Mouse (Mus musculus) neutrophil, adult 5-6 weeks (primary cell): Measurements from ENCODE around the gene Sec31b. TPM values are rescaled to one million over a fixed set of nuclear protein-coding genes. Genes with fewer than 3 reads are reported as not detected.

Experiments
- ATAC-seq: fragments of 151-379, 151-347 bp; 2 replicates; pipeline ENCODE4 v1.8.0; 2017; ENCODE audit warnings: mild to moderate bottlenecking, moderate TSS enrichment; ENCODE audit not compliant: insufficient number of reproducible peaks, poor library complexity, low FRiP score, severe bottlenecking; ENCODE audit errors: extremely low read depth
- total RNA-seq: library from RNA; stranded (forward); fragments of 200-1000 nt; gene quantifications from 2 replicates; pipeline ENCODE4 v1.2.3, GENCODE M21; 2017

Gene Sec31b
- 1.8 and 2.1 TPM in 2 replicates for total RNA-seq

DNA sequence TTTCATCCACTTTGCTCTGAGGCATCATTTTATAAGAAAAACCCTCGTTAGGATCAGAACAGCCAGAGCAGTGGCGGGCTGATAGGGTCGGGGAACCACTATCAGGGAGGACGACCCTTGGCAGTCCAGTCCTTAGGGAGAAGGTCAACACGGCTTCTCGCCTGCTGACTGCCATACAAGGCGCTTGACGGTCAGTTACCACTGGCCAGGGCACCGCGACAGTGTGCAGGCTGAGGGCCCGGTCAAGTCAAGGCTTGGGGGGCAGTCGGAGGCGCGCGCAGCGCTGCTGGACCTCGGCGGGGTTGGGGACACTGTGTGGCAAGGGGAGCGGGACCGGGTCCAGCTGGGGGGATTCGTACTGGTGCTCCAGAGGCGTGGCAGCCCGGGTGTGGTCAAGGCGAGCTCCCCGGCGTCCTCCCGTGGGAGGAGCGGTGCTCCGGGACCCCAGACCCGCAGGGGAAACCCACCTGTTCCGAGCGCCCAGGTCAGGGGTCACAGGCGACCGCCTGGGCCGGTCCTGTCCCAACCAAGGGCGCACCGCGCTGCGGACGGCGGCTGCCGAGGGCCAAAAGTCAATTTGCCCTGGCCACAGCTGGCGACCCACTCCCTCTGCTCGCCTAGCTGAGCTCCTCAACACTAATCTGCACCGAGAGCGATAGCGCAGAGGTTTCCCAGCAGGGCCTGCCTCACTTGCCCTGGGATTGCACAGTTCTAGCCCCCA is at the start of gene Sec31b:
Gene Sec31b, minus strand, starts transcription at position 544 of the 721 bp plus-strand sequence.
- no peak for ATAC-seq

DNA sequence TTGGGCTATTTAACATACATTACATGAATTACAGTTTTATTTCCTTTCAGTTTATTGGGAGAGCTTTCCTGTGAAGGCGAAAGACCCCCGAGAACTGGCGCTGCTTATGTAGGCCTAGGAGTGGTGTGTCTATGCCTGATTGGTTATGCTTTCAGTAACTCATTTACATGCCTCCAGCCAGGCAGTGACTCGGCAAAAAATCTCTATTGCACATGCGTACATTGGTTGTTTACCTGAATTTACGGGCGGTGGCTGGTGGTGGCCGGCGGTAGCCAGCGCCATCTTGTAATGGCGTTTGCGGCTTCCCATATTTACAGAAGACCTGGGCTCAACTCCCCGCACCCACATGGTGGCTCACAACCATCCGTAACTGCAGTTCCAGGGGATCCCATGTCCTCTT is 48.5 kb upstream of the Sec31b start:
- ATAC-seq: no peak

- no peak for ATAC-seq
Measured at GRCm38 (mm10) chr19:44591638-44592037, 46.0 kb upstream of the Sec31b start.

DNA sequence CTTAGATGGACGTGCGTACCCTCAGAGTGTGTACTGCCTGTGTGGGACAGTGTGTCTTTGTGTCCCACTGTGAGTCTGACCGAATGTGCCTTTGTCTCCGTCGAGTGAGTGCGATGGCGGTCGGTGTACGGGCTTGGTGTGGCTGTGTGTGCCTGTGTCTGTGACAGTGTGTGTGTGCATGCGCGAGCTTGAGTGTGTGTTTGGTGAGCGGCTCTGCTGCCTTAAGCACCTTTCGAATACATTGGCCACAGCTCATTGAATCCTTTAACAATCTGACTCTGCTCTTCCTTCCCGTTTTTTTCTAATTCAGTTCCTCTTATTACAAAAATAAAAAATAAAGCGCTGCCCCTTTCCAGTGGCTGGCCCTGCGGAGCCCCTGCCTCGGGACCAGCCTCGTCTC is 45.3 kb upstream of the Sec31b start:
- ATAC-seq: no peak; the same call in 1 of the 2 replicates

DNA sequence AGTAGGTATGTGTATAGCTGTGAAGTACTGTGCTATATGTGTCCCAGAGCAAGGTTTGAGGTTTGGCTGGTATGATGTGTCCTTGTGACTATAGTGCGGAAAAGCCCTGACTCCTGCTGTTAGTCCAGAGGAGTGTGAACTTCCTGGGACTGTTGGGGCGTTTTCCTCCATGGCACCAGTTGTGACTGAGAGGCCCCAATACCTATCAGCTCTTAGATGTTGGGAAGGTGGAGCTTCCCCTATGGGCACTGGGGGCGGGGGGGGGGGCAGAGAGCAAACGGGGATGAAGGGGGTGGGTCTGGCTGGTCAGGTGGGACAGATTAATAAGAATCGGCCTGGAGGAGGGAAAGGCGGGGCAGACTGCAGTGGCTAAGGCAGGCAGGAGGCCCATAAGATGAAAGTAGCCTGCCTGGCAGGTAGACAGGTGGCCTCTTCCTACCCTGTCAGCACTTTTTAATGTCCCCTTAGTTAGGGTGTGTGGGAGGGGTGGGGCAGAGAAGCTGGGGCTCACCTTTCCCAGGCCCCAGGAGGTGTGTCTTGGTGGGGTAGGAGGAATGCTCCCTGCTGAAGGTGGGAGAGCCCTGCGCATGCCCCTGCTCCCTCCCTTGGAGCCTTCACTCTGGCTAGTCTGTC is 44.0 kb upstream of the Sec31b start:
- ATAC-seq: no peak

- no peak for ATAC-seq
Measured at GRCm38 (mm10) chr19:44588036-44588435, 42.4 kb upstream of the Sec31b start.

DNA sequence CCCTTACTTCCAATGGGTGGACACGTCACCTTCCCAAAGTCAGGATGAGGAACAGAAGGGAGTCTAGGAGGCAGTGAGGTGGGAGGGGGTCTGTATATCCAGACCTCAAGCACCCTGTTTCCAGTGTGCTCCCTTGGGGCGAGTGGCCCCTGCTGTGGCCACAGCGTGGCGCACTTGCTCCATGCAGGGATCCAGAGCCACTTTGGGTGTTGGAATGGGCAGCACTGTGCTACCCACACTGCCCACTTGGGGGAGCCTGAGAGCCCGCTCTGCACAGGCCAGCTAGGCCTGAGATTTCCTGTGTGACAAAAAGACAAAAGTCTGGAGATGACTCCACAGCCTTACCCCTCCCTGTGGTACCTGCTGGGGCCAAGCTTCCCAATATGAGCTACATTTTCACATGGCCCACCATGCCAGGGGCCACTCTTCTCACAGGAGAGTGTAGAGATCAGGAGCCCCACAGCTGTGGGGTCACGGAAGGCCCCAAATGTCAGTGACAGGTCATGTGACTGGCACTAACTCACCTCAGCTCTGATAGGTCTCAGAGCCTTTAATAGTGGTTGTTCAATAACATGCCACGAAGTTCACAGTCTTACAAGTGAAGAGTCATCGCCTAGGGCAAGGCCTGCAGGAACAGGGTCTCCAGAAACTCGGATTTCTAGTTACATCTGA is 37.1 kb upstream of the Sec31b start:
- ATAC-seq: peak; percentile 83

- no peak for ATAC-seq
Measured at GRCm38 (mm10) chr19:44582103-44582502, 36.4 kb upstream of the Sec31b start.

GRCm38 (mm10) chr19:44578038-44578437 is 32.4 kb upstream of the Sec31b start:
- no peak for ATAC-seq

DNA sequence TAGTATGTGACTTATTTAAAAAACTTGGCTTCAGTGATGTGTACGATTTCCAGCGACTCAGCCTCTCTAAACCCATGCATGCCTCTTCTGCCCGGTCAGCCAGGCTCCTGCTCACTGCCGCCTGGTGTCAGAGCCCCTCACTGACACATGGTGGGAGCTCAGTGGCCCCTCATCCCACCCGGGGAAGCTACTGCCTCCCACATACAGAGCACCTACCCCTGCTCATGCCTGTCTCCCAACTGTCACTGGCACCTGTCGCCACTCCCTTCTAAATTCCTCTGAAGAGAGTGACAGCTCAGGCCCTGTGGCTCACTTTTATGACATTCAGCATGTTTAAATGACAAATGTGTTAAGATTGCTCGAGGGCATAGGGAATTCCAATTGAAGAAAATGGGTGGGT is 30.6 kb upstream of the Sec31b start:
- no peak for ATAC-seq

- no peak for ATAC-seq
Measured at GRCm38 (mm10) chr19:44567763-44568162, 22.1 kb upstream of the Sec31b start.

DNA sequence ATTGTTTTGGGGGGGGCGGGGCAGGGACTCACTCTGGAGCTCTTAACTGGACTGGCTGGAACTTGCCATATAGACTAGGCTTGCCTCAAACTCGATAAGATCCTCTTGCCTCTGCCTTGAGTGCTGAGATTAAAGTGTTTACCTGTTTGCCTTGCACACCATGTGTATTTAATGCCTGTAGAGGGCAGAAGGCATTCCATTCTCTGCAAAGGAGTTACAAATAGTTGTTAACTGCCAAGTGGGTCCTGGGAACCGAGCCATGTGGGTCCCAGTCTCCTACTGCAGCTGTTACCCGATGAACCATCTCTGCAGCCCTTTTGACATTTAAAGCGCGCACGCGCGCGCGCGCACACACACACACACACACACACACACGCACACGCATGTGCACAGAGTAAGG is 18.3 kb upstream of the Sec31b start:
- ATAC-seq: no peak

GRCm38 (mm10) chr19:44562652-44563206 is 17.1 kb upstream of the Sec31b start, which contains the start of gene Hif1an:
Gene Hif1an (plus strand): TSS chr19:44562850.
- ATAC-seq: peak; percentile 98

GRCm38 (mm10) chr19:44554861-44555590 is 9.4 kb upstream of the Sec31b start, which contains the start of gene Ndufb8:
Gene Ndufb8 (minus strand): TSS chr19:44555440.
- ATAC-seq: peak; percentile 90

GRCm38 (mm10) chr19:44554490-44554860 is 8.8 kb upstream of the Sec31b start:
- ATAC-seq: no peak

GRCm38 (mm10) chr19:44553286-44553685 is 7.6 kb upstream of the Sec31b start:
- ATAC-seq: no peak

DNA sequence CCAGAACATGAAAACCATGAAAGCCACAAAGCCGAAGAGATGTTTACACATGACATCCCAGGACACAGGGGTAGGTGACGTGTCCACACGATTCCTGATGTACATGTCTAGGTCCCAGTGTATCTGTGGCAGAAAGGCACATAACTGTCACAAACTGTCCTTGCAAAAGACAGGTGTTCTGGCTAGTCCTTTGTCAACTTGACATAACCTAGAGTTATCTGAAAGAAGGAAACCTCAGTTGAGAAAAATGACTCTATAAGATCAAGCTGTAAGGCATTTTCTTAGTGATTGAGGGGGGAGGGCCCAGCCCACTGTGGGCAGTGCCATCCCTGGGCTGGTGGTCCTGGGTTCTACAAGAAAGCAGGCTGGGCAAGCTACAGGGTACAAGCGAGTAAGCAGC is 7.1 kb upstream of the Sec31b start, which contains the start of gene Gm20538:
Gene Gm20538, minus strand, starts transcription at position 101 of the 400 bp plus-strand sequence.
- no peak for ATAC-seq

- peak; percentile 76; the same call in 1 of the 2 replicates for ATAC-seq
Measured at GRCm38 (mm10) chr19:44544775-44545174, 889 bp downstream of the Sec31b start.

DNA sequence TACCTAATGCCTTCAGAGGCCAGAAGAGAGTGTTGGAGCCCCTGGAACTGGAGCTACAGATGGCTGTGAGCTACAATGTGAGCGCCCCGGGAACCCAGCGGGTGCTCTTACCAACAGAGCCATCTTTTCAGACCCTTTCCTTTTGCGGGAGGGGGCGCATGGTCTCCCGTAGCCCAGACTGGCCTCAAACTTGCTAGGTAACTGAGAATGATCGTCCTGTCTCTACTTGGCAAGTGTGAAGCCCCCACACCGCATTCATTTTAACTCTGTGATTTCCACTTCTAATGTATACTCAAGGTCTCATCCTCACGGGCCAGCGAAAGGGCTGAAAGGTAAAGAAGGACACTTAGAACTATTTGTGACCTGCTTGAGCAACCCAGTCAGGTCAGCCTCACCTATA is 1.3 kb downstream of the Sec31b start:
- ATAC-seq: no peak
